Mouse (Mus musculus) embryonic facial prominence, embryonic 14.5 days (tissue): ENCODE results near the gene Mrps34. TPM values are rescaled to one million over a fixed set of nuclear protein-coding genes. Genes with fewer than 3 reads are reported as not detected.
A peak's percentile ranks its signal among the peaks of the same experiment; 100 is the strongest.

Experiments used
- ATAC-seq: fragments of 200-750 bp; cut with Nextera tagmentation; 2 replicates; pipeline ENCODE4 v1.8.0; 2017; ENCODE audit warnings: low read depth, moderate number of reproducible peaks, moderate TSS enrichment
- DNase-seq: peaks from one replicate; pipeline ENCODE4 v3.0.0-alpha.2; 2015; ENCODE audit warnings: low spot score
- H3K27ac ChIP-seq: fragments of 300-500 bp; sonication (generic); replicated peaks from 2 replicates; pipeline ENCODE4 v1.5.1; 2014; ENCODE audit warnings: low read depth, mild to moderate bottlenecking, low read length, moderate library complexity
- H3K27me3 ChIP-seq: fragments of 300-500 bp; sonication (generic); replicated peaks from 2 replicates; pipeline ENCODE4 v1.6.1; 2014; ENCODE audit warnings: low read length; ENCODE audit not compliant: control insufficient read depth, insufficient read depth
- H3K36me3 ChIP-seq: fragments of 300-500 bp; sonication (generic); 2 replicates; pipeline ENCODE4 v1.6.1; 2014; ENCODE audit warnings: low read length, mixed read lengths; ENCODE audit not compliant: control insufficient read depth, insufficient read depth
- H3K4me1 ChIP-seq: fragments of 300-500 bp; sonication (generic); 2 replicates; pipeline ENCODE4 v1.6.1; 2014; ENCODE audit warnings: antibody characterized with exemption, low read length; ENCODE audit not compliant: control insufficient read depth, insufficient read depth
- H3K4me2 ChIP-seq: fragments of 300-500 bp; sonication (generic); 2 replicates; pipeline ENCODE4 v1.6.1; 2014; ENCODE audit warnings: low read depth, mild to moderate bottlenecking, low read length, moderate library complexity, mixed read lengths
- H3K4me3 ChIP-seq: fragments of 300-500 bp; sonication (generic); 2 replicates; pipeline ENCODE4 v1.5.1; 2014; ENCODE audit warnings: low read depth, mild to moderate bottlenecking, low read length
- H3K9ac ChIP-seq: fragments of 300-500 bp; sonication (generic); 2 replicates; pipeline ENCODE4 v1.6.1; 2014; ENCODE audit warnings: low read depth, mild to moderate bottlenecking, low read length, moderate library complexity, mixed read lengths
- H3K9me3 ChIP-seq: fragments of 300-500 bp; sonication (generic); 2 replicates; pipeline ENCODE4 v1.6.1; 2016; ENCODE audit warnings: low read length; ENCODE audit not compliant: control insufficient read depth
- WGBS: fragments of 180-500 bp; shearing (Covaris S2); extraction: QIAGEN DNeasy Blood & Tissue Kit; methylation state at CpG from one replicate; pipeline ENCODE4 v1.1.7; 2014; 5-methylcytosine and 5-hydroxymethylcytosine counted together
- polyA plus RNA-seq: library from polyadenylated mRNA; unstranded; fragments of >200 nt; fragmentation: Nextera tagmentation; extraction: Ambion mirVana; gene quantifications from 2 replicates; pipeline ENCODE4 v1.2.1, GENCODE M21; 2014

Gene Mrps34
- polyA plus RNA-seq, 1 experiment from 2014 or later: 78.7 TPM

DNA sequence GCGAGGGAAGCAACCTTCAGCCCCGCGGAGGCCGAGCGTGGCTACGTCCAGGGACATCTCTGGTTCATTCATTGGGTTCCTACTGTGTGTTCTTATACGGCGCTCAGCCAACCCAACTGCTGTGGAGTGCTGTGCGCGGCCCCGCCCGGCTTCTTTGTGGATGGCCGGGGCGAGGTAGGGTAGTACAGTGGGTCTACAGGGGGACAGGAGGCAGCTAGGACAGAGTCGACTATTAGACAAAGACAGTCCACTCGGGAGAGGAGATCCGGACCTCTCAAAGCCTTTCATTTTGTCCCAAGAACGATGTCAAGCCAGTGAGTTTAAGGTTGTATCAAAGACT, 8.0 kb upstream of the Mrps34 start:
- peaks cover 48% of the 10 kb centered on the region for H3K36me3 ChIP-seq
- peak overlapping the region; percentile 42; the same call in 1 of the 2 replicates for H3K27ac ChIP-seq
- under 1% methylated on average over 18 of the region's 18 CpGs for WGBS
- ATAC-seq: peak; percentile 3; the same call in 1 of the 2 replicates
- peak overlapping the region; percentile 93 for H3K4me2 ChIP-seq
- peak overlapping the region; percentile 86 for H3K4me3 ChIP-seq
- no peaks in the 10 kb centered on the region for H3K9me3 ChIP-seq
- H3K27me3 ChIP-seq: no peaks in the 10 kb centered on the region
- peak overlapping the region; percentile 82 for H3K9ac ChIP-seq
- no peak for DNase-seq
- H3K4me1 ChIP-seq: peaks cover 15% of the 10 kb centered on the region

GRCm38 (mm10) chr17:24887291-24888080, 7.4 kb upstream of the Mrps34 start:
- Histone ChIP-seq H3K4me3 (peak overlapping the region; percentile 86), H3K36me3 (peaks cover 52% of the 10 kb centered on the region), H3K27me3 (no peaks in the 10 kb centered on the region), H3K4me2 (peak overlapping the region; percentile 93), H3K9me3 (no peaks in the 10 kb centered on the region), H3K4me1 (peaks cover 15% of the 10 kb centered on the region), H3K9ac (peak overlapping the region; percentile 82), H3K27ac (no peak overlapping the region)
- WGBS: 61% methylated on average over 18 of the region's 18 CpGs
- DNase-seq (no peak), ATAC-seq (no peak)

DNA sequence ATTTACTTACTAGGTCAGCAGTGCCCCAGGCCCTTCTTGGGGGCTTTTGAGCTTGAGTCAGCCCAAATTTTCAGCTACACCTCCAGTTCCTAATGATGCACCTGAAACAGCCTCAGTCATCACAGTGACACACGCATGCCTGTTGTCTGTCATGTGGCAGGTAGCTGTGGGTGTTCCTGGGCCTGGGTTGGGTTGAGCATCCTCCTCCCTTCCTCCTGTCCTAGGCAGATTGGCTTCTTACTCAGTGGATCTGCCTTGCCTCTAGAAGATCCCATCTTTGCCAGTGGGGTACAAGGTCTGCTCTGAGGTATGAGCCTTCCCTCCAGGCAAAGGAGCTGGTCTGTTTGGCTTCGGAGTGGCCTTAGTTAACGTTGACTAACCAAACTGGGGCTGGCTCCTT, 6.1 kb upstream of the Mrps34 start:
- WGBS: 92% methylated on average over 3 of the region's 3 CpGs
- no peaks in the 10 kb centered on the region for H3K27me3 ChIP-seq
- no peak for ATAC-seq
- peaks cover 16% of the 10 kb centered on the region for H3K4me1 ChIP-seq
- H3K27ac ChIP-seq: no peak overlapping the region
- H3K4me2 ChIP-seq: no peak overlapping the region
- no peak overlapping the region for H3K4me3 ChIP-seq
- H3K36me3 ChIP-seq: peaks cover 50% of the 10 kb centered on the region
- peak overlapping the region; percentile 25 for H3K9ac ChIP-seq
- H3K9me3 ChIP-seq: no peaks in the 10 kb centered on the region
- DNase-seq: no peak

- Histone ChIP-seq H3K9ac (no peak overlapping the region), H3K4me1 (peaks cover 18% of the 10 kb centered on the region), H3K27ac (no peak overlapping the region), H3K9me3 (no peaks in the 10 kb centered on the region), H3K4me3 (no peak overlapping the region), H3K4me2 (no peak overlapping the region), H3K36me3 (peaks cover 43% of the 10 kb centered on the region), H3K27me3 (no peaks in the 10 kb centered on the region)
- no peak for ATAC-seq
- 85% methylated on average over 19 of the region's 19 CpGs for WGBS
- DNase-seq: no peak
Observed at GRCm38 (mm10) chr17:24890151-24891092, 4.5 kb upstream of the Mrps34 start.

- H3K36me3 ChIP-seq: peaks cover 43% of the 10 kb centered on the region
- H3K4me3 ChIP-seq: no peak overlapping the region
- ATAC-seq: no peak
Observed at GRCm38 (mm10) chr17:24891321-24891720, 3.6 kb upstream of the Mrps34 start.

GRCm38 (mm10) chr17:24892785-24893184, 2.1 kb upstream of the Mrps34 start:
- Histone ChIP-seq H3K27ac (no peak overlapping the region), H3K9ac (no peak overlapping the region), H3K36me3 (peaks cover 49% of the 10 kb centered on the region), H3K27me3 (no peaks in the 10 kb centered on the region), H3K4me3 (no peak overlapping the region), H3K9me3 (no peaks in the 10 kb centered on the region), H3K4me2 (no peak overlapping the region), H3K4me1 (peaks cover 12% of the 10 kb centered on the region)
- DNase-seq (no peak), ATAC-seq (no peak)
- WGBS: 90% methylated on average over 12 of the region's 12 CpGs

More at GRCm38 (mm10) chr17:24891321-24891720, 3.6 kb upstream of the Mrps34 start:
- H3K4me2 ChIP-seq: no peak overlapping the region
- no peaks in the 10 kb centered on the region for H3K9me3 ChIP-seq
- H3K9ac ChIP-seq: no peak overlapping the region
- peaks cover 20% of the 10 kb centered on the region for H3K4me1 ChIP-seq
- WGBS: 84% methylated on average over 12 of the region's 13 CpGs
- H3K27me3 ChIP-seq: no peaks in the 10 kb centered on the region
- no peak overlapping the region for H3K27ac ChIP-seq
- no peak for DNase-seq

GRCm38 (mm10) chr17:24893276-24893675, 1.6 kb upstream of the Mrps34 start:
- Histone ChIP-seq H3K36me3 (peaks cover 54% of the 10 kb centered on the region), H3K9ac (0 out of 2 replicates have a peak overlapping the region, but pooled peaks have one; percentile 10), H3K4me2 (0 out of 2 replicates have a peak overlapping the region, but pooled peaks have one; percentile 90), H3K27ac (no peak overlapping the region), H3K4me3 (no peak overlapping the region), H3K27me3 (no peaks in the 10 kb centered on the region), H3K4me1 (peaks cover 10% of the 10 kb centered on the region), H3K9me3 (no peaks in the 10 kb centered on the region)
- 86% methylated on average over 2 of the region's 2 CpGs for WGBS
- ATAC-seq (no peak), DNase-seq (no peak)

GRCm38 (mm10) chr17:24894061-24894994, 588 bp upstream of the Mrps34 start:
- ATAC-seq: peak; percentile 4; the same call in 1 of the 2 replicates
- H3K9ac ChIP-seq: peak overlapping the region; percentile 90
- H3K27me3 ChIP-seq: no peaks in the 10 kb centered on the region
- DNase-seq: no peak
- H3K9me3 ChIP-seq: no peaks in the 10 kb centered on the region
- peak overlapping the region; percentile 76; the same call in 1 of the 2 replicates for H3K27ac ChIP-seq
- peaks cover 10% of the 10 kb centered on the region for H3K4me1 ChIP-seq
- 11% methylated on average over 23 of the region's 31 CpGs for WGBS
- H3K4me3 ChIP-seq: peak overlapping the region; percentile 83
- peaks cover 62% of the 10 kb centered on the region for H3K36me3 ChIP-seq
- peak overlapping the region; percentile 90 for H3K4me2 ChIP-seq
